Mouse (Mus musculus): ENCODE results near the gene Sav1.

DNA sequence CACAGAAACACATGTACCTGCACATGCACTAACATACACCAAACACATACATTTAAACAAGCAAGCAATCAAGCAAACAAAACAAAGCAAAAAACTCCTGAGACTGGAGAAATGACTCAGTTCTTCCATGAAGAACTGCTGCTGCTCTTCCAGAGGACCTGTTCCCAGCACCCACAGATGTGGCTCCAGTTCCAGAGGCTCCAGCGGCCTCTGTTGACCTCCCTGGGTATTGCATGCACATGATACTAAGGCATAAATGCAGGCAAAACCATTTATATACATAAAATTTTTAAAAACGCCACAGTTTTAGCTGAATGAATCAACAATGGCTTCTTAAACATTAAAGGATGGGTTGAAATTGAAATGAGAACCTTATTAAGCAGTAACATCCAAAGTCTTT lies 47.5 kb downstream of the Sav1 start:
- peak; percentile 51 for TF ChIP-seq CTCF (IDR thresholded peaks at IDR 0.05; ENCODE audit: low read depth)
- TF ChIP-seq EP300 (IDR thresholded peaks at IDR 0.05; ENCODE audit: low read depth), result no peak

Measured in liver, embryonic 14.5 days (tissue).